Mouse (Mus musculus): ENCODE results near the gene Cep83. TPM values are rescaled to one million over a fixed set of nuclear protein-coding genes. Genes with fewer than 3 reads are reported as not detected.

Gene Cep83
- polyA plus RNA-seq, 1 experiment from 2014 or later, result 30.1 TPM

- no peak overlapping the region for H3K9ac ChIP-seq (replicated peaks; ENCODE audit: low read length)
- no peaks in the 10 kb centered on the region for H3K36me3 ChIP-seq (replicated peaks; ENCODE audit: control insufficient read depth, insufficient read depth, low read depth, low read length)
- H3K9me3 ChIP-seq (replicated peaks; ENCODE audit: control insufficient read depth, low read length), result no peaks in the 10 kb centered on the region
- 78% methylated on average over 3 of the region's 3 CpGs for WGBS
- no peak overlapping the region for H3K4me2 ChIP-seq (ENCODE audit: low read depth, low read length)
- no peak overlapping the region for H3K27ac ChIP-seq (replicated peaks; ENCODE audit: low read depth, low read length)
- ATAC-seq (replicated peaks; ENCODE audit: insufficient number of reproducible peaks, low FRiP score, low TSS enrichment, low read depth), result no peak
- no peak for DNase-seq (ENCODE audit: low spot score)
- H3K27me3 ChIP-seq (ENCODE audit: control insufficient read depth, insufficient read depth, low read length), result no peaks in the 10 kb centered on the region
- H3K4me1 ChIP-seq (ENCODE audit: control insufficient read depth, insufficient read depth, low read length), result no peaks in the 10 kb centered on the region
- H3K4me3 ChIP-seq (ENCODE audit: low read depth, low read length), result no peak overlapping the region
Measured at GRCm38 (mm10) chr10:94780618-94781262, 92.3 kb downstream of the Cep83 start.

GRCm38 (mm10) chr10:94789205-94789604 lies 100.8 kb downstream of the Cep83 start:
- no peak for ATAC-seq (replicated peaks; ENCODE audit: insufficient number of reproducible peaks, low FRiP score, low TSS enrichment, low read depth)
- WGBS, result 85% methylated on average over 3 of the region's 3 CpGs
- H3K36me3 ChIP-seq (replicated peaks; ENCODE audit: control insufficient read depth, insufficient read depth, low read depth, low read length), result no peaks in the 10 kb centered on the region

GRCm38 (mm10) chr10:94793914-94794313 lies 105.5 kb downstream of the Cep83 start:
- DNase-seq (ENCODE audit: low spot score) (no peak), ATAC-seq (replicated peaks; ENCODE audit: insufficient number of reproducible peaks, low FRiP score, low TSS enrichment, low read depth) (no peak)
- Histone ChIP-seq H3K9ac (replicated peaks; ENCODE audit: low read length) (no peak overlapping the region), H3K4me2 (ENCODE audit: low read depth, low read length) (no peak overlapping the region), H3K4me1 (ENCODE audit: control insufficient read depth, insufficient read depth, low read length) (no peaks in the 10 kb centered on the region), H3K9me3 (replicated peaks; ENCODE audit: control insufficient read depth, low read length) (no peaks in the 10 kb centered on the region), H3K36me3 (replicated peaks; ENCODE audit: control insufficient read depth, insufficient read depth, low read depth, low read length) (no peaks in the 10 kb centered on the region), H3K4me3 (ENCODE audit: low read depth, low read length) (no peak overlapping the region), H3K27me3 (ENCODE audit: control insufficient read depth, insufficient read depth, low read length) (no peaks in the 10 kb centered on the region), H3K27ac (replicated peaks; ENCODE audit: low read depth, low read length) (no peak overlapping the region)
- WGBS, result 91% methylated on average over 3 of the region's 3 CpGs

More at GRCm38 (mm10) chr10:94789205-94789604, 100.8 kb downstream of the Cep83 start:
- no peak overlapping the region for H3K9ac ChIP-seq (replicated peaks; ENCODE audit: low read length)
- no peak for DNase-seq (ENCODE audit: low spot score)
- no peak overlapping the region for H3K4me2 ChIP-seq (ENCODE audit: low read depth, low read length)
- H3K4me3 ChIP-seq (ENCODE audit: low read depth, low read length), result no peak overlapping the region
- no peaks in the 10 kb centered on the region for H3K9me3 ChIP-seq (replicated peaks; ENCODE audit: control insufficient read depth, low read length)
- no peak overlapping the region for H3K27ac ChIP-seq (replicated peaks; ENCODE audit: low read depth, low read length)
- H3K27me3 ChIP-seq (ENCODE audit: control insufficient read depth, insufficient read depth, low read length), result no peaks in the 10 kb centered on the region
- H3K4me1 ChIP-seq (ENCODE audit: control insufficient read depth, insufficient read depth, low read length), result no peaks in the 10 kb centered on the region

GRCm38 (mm10) chr10:94794666-94795244 lies 106.3 kb downstream of the Cep83 start:
- ATAC-seq (replicated peaks; ENCODE audit: insufficient number of reproducible peaks, low FRiP score, low TSS enrichment, low read depth) (no peak), DNase-seq (ENCODE audit: low spot score) (no peak)
- Histone ChIP-seq H3K27ac (replicated peaks; ENCODE audit: low read depth, low read length) (no peak overlapping the region), H3K4me1 (ENCODE audit: control insufficient read depth, insufficient read depth, low read length) (no peaks in the 10 kb centered on the region), H3K4me2 (ENCODE audit: low read depth, low read length) (no peak overlapping the region), H3K36me3 (replicated peaks; ENCODE audit: control insufficient read depth, insufficient read depth, low read depth, low read length) (no peaks in the 10 kb centered on the region), H3K9me3 (replicated peaks; ENCODE audit: control insufficient read depth, low read length) (no peaks in the 10 kb centered on the region), H3K4me3 (ENCODE audit: low read depth, low read length) (no peak overlapping the region), H3K9ac (replicated peaks; ENCODE audit: low read length) (no peak overlapping the region), H3K27me3 (ENCODE audit: control insufficient read depth, insufficient read depth, low read length) (no peaks in the 10 kb centered on the region)
- 93% methylated on average over 5 of the region's 5 CpGs for WGBS

GRCm38 (mm10) chr10:94798128-94798527 lies 109.7 kb downstream of the Cep83 start:
- Histone ChIP-seq H3K4me3 (ENCODE audit: low read depth, low read length) (no peak overlapping the region), H3K27me3 (ENCODE audit: control insufficient read depth, insufficient read depth, low read length) (no peaks in the 10 kb centered on the region), H3K4me1 (ENCODE audit: control insufficient read depth, insufficient read depth, low read length) (no peaks in the 10 kb centered on the region), H3K9me3 (replicated peaks; ENCODE audit: control insufficient read depth, low read length) (no peaks in the 10 kb centered on the region), H3K9ac (replicated peaks; ENCODE audit: low read length) (no peak overlapping the region), H3K36me3 (replicated peaks; ENCODE audit: control insufficient read depth, insufficient read depth, low read depth, low read length) (no peaks in the 10 kb centered on the region), H3K4me2 (ENCODE audit: low read depth, low read length) (no peak overlapping the region), H3K27ac (replicated peaks; ENCODE audit: low read depth, low read length) (no peak overlapping the region)
- WGBS, result 83% methylated on average over 5 of the region's 5 CpGs
- DNase-seq (ENCODE audit: low spot score) (no peak), ATAC-seq (replicated peaks; ENCODE audit: insufficient number of reproducible peaks, low FRiP score, low TSS enrichment, low read depth) (no peak)

- Histone ChIP-seq H3K4me1 (ENCODE audit: control insufficient read depth, insufficient read depth, low read length) (peaks cover 1% of the 10 kb centered on the region; the same call in 1 of the 2 replicates), H3K4me2 (ENCODE audit: low read depth, low read length) (no peak overlapping the region), H3K9me3 (replicated peaks; ENCODE audit: control insufficient read depth, low read length) (no peaks in the 10 kb centered on the region), H3K36me3 (replicated peaks; ENCODE audit: control insufficient read depth, insufficient read depth, low read depth, low read length) (no peaks in the 10 kb centered on the region), H3K27me3 (ENCODE audit: control insufficient read depth, insufficient read depth, low read length) (no peaks in the 10 kb centered on the region), H3K9ac (replicated peaks; ENCODE audit: low read length) (no peak overlapping the region), H3K4me3 (ENCODE audit: low read depth, low read length) (no peak overlapping the region), H3K27ac (replicated peaks; ENCODE audit: low read depth, low read length) (no peak overlapping the region)
- ATAC-seq (replicated peaks; ENCODE audit: insufficient number of reproducible peaks, low FRiP score, low TSS enrichment, low read depth) (no peak), DNase-seq (ENCODE audit: low spot score) (no peak)
- WGBS, result 36% methylated on average over 2 of the region's 2 CpGs
Measured at GRCm38 (mm10) chr10:94799485-94800239, 111.2 kb downstream of the Cep83 start.

GRCm38 (mm10) chr10:94800677-94801354 lies 112.4 kb downstream of the Cep83 start:
- peaks cover 2% of the 10 kb centered on the region; the same call in 1 of the 2 replicates for H3K4me1 ChIP-seq (ENCODE audit: control insufficient read depth, insufficient read depth, low read length)
- WGBS, result 85% methylated on average over 7 of the region's 7 CpGs
- 0 out of 2 replicates have a peak, but pooled peaks have one; percentile 27 for ATAC-seq (replicated peaks; ENCODE audit: insufficient number of reproducible peaks, low FRiP score, low TSS enrichment, low read depth)

More at GRCm38 (mm10) chr10:94800677-94801354, 112.4 kb downstream of the Cep83 start:
- Histone ChIP-seq H3K9ac (replicated peaks; ENCODE audit: low read length) (no peak overlapping the region), H3K9me3 (replicated peaks; ENCODE audit: control insufficient read depth, low read length) (no peaks in the 10 kb centered on the region), H3K36me3 (replicated peaks; ENCODE audit: control insufficient read depth, insufficient read depth, low read depth, low read length) (no peaks in the 10 kb centered on the region), H3K27ac (replicated peaks; ENCODE audit: low read depth, low read length) (no peak overlapping the region), H3K4me2 (ENCODE audit: low read depth, low read length) (no peak overlapping the region), H3K4me3 (ENCODE audit: low read depth, low read length) (no peak overlapping the region), H3K27me3 (ENCODE audit: control insufficient read depth, insufficient read depth, low read length) (no peaks in the 10 kb centered on the region)
- DNase-seq (ENCODE audit: low spot score), result no peak
